Mouse (Mus musculus): ENCODE measurements around the gene Col4a3. TPM values are rescaled to one million over a fixed set of nuclear protein-coding genes. Genes with fewer than 3 reads are reported as not detected.

The Col4a3 gene
- total and polyA plus RNA-seq, 3 experiments = not detected

GRCm38 (mm10) chr1:82544419-82545185 lies 42.1 kb upstream of the Col4a3 start:
- H3K27ac ChIP-seq (ENCODE audit: insufficient read depth, low read depth) = no peak overlapping the region
- no peaks in the 10 kb centered on the region for H3K27me3 ChIP-seq (replicated peaks)
- TF ChIP-seq USF1 (IDR thresholded peaks at IDR 0.05; ENCODE audit: low read depth, low read length) (no peak), CHD2 (IDR thresholded peaks at IDR 0.05; ENCODE audit: low read length) (no peak), UBTF (IDR thresholded peaks at IDR 0.05; ENCODE audit: low read depth, low read length) (no peak)
- H3K9ac ChIP-seq (ENCODE audit: insufficient read depth, low read depth) = no peak overlapping the region
- dilution Hi-C loops (cut with MboI; ENCODE audit: extremely low pct_ligation_motif_present, extremely low pct_unique_long_range_greater_than_20kb, low sequenced_read_pairs) = no loop called here
- in situ Hi-C loops (cut with MboI; ENCODE audit: low pct_ligation_motif_present, low pct_unique_long_range_greater_than_20kb, low sequenced_read_pairs) = no loop called here
- DNase-seq (ENCODE audit: extremely low read depth) = no peak
- H3K4me2 ChIP-seq (ENCODE audit: insufficient read depth, low read depth, poor library complexity, severe bottlenecking) = no peak overlapping the region
- H3K4me1 ChIP-seq (ENCODE audit: control insufficient read depth in 1 of 2, insufficient read depth in 2 of 2) = no peaks in the 10 kb centered on the region
- H3K79me2 ChIP-seq (replicated peaks; ENCODE audit: control insufficient read depth, extremely low read depth, insufficient read depth, poor library complexity, severe bottlenecking) = no peaks in the 10 kb centered on the region
- H3K4me3 ChIP-seq (replicated peaks in 1 of 3; ENCODE audit: low read depth in 2 of 3, low read length in 2 of 3, poor library complexity in 1 of 3) = no peak overlapping the region
- H3K9me3 ChIP-seq (replicated peaks; ENCODE audit: low read length) = no peaks in the 10 kb centered on the region
- no peaks in the 10 kb centered on the region for H3K36me3 ChIP-seq (replicated peaks in 1 of 2; ENCODE audit: control insufficient read depth in 1 of 2, insufficient read depth in 1 of 2, low read length in 1 of 2)

GRCm38 (mm10) chr1:82545199-82545960 lies 41.3 kb upstream of the Col4a3 start:
- H3K4me1 ChIP-seq (ENCODE audit: control insufficient read depth in 1 of 2, insufficient read depth in 2 of 2) = no peaks in the 10 kb centered on the region
- dilution Hi-C loops (cut with MboI; ENCODE audit: extremely low pct_ligation_motif_present, extremely low pct_unique_long_range_greater_than_20kb, low sequenced_read_pairs) (no loop called here), in situ Hi-C loops (cut with MboI; ENCODE audit: low pct_ligation_motif_present, low pct_unique_long_range_greater_than_20kb, low sequenced_read_pairs) (no loop called here)
- no peak for DNase-seq (ENCODE audit: extremely low read depth)
- H3K36me3 ChIP-seq (replicated peaks in 1 of 2; ENCODE audit: control insufficient read depth in 1 of 2, insufficient read depth in 1 of 2, low read length in 1 of 2) = no peaks in the 10 kb centered on the region
- no peak overlapping the region for H3K9ac ChIP-seq (ENCODE audit: insufficient read depth, low read depth)
- TF ChIP-seq RAD21 (IDR thresholded peaks at IDR 0.05; ENCODE audit: low read depth, low read length) (peak; percentile 6), NELFE (IDR thresholded peaks at IDR 0.05; ENCODE audit: low read depth, low read length) (no peak), CTCF (conservative IDR thresholded peaks at IDR 0.05 in 1 of 2, IDR thresholded peaks at IDR 0.05 in 1 of 2; ENCODE audit: low read depth in 2 of 2, low read length in 2 of 2) (peak in 1 of 2 experiments; percentile 15; a peak in 1 of 4 replicates), MXI1 (IDR thresholded peaks at IDR 0.05; ENCODE audit: low read depth, low read length) (no peak)
- no peak overlapping the region for H3K4me2 ChIP-seq (ENCODE audit: insufficient read depth, low read depth, poor library complexity, severe bottlenecking)
- H3K4me3 ChIP-seq (replicated peaks in 1 of 3; ENCODE audit: low read depth in 2 of 3, low read length in 2 of 3, poor library complexity in 1 of 3) = no peak overlapping the region
- H3K27me3 ChIP-seq (replicated peaks) = no peaks in the 10 kb centered on the region
- no peaks in the 10 kb centered on the region for H3K9me3 ChIP-seq (replicated peaks; ENCODE audit: low read length)
- H3K27ac ChIP-seq (ENCODE audit: insufficient read depth, low read depth) = no peak overlapping the region
- no peaks in the 10 kb centered on the region for H3K79me2 ChIP-seq (replicated peaks; ENCODE audit: control insufficient read depth, extremely low read depth, insufficient read depth, poor library complexity, severe bottlenecking)

DNA sequence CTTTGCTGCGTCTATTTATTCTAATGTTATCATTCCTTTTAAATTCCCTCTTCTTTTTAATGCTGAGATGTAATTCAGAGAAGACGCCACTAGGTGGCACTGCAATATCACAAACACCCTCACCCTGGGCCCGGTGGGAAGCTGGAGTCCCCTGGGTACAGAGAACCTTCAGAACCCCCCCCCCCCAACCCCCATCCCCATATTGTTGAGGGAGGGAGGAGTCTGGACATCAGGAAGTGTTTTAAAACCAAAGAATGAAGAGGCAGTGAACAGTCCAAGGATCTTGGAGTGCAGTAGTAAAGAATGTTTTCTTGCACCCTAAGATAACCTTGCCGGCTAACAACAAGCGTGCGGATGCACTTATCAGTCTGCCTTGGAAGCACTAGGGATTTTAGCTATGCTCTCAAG lies 32.3 kb upstream of the Col4a3 start:
- no peak overlapping the region for H3K9ac ChIP-seq (ENCODE audit: insufficient read depth, low read depth)
- DNase-seq (ENCODE audit: extremely low read depth) = peak; percentile 43

More for the DNA sequence above, 32.3 kb upstream of the Col4a3 start:
- Histone ChIP-seq H3K27me3 (replicated peaks) (peaks cover 2% of the 10 kb centered on the region), H3K4me2 (ENCODE audit: insufficient read depth, low read depth, poor library complexity, severe bottlenecking) (no peak overlapping the region), H3K27ac (ENCODE audit: insufficient read depth, low read depth) (no peak overlapping the region), H3K9me3 (replicated peaks; ENCODE audit: low read length) (no peaks in the 10 kb centered on the region), H3K4me1 (ENCODE audit: control insufficient read depth in 1 of 2, insufficient read depth in 2 of 2) (0 out of 4 replicates have a peak, but pooled peaks cover 0 to 4% of the 10 kb centered on the region in 2 experiments), H3K4me3 (replicated peaks in 1 of 3; ENCODE audit: low read depth in 2 of 3, low read length in 2 of 3, poor library complexity in 1 of 3) (no peak overlapping the region), H3K36me3 (replicated peaks in 1 of 2; ENCODE audit: control insufficient read depth in 1 of 2, insufficient read depth in 1 of 2, low read length in 1 of 2) (no peaks in the 10 kb centered on the region), H3K79me2 (replicated peaks; ENCODE audit: control insufficient read depth, extremely low read depth, insufficient read depth, poor library complexity, severe bottlenecking) (no peaks in the 10 kb centered on the region)
- in situ Hi-C loops (cut with MboI; ENCODE audit: low pct_ligation_motif_present, low pct_unique_long_range_greater_than_20kb, low sequenced_read_pairs) (loop anchor here (10.0 to 25.0 kb wide), 2 partner anchors 90 to 208 kb away; partner anchors contain the start of genes Gm47791 and Tm4sf20), dilution Hi-C loops (cut with MboI; ENCODE audit: extremely low pct_ligation_motif_present, extremely low pct_unique_long_range_greater_than_20kb, low sequenced_read_pairs) (no loop called here)
- no peak for TF ChIP-seq CHD2 (IDR thresholded peaks at IDR 0.05; ENCODE audit: low read length)
- TF ChIP-seq ZNF384 (IDR thresholded peaks at IDR 0.05; ENCODE audit: low read depth, low read length) = no peak
- TF ChIP-seq CTCF (conservative IDR thresholded peaks at IDR 0.05 in 1 of 2, IDR thresholded peaks at IDR 0.05 in 1 of 2; ENCODE audit: low read depth in 2 of 2, low read length in 2 of 2) = peak; percentile 27 to 82; a peak in 2 of 4 replicates
- peak; percentile 68 for TF ChIP-seq SMC3 (IDR thresholded peaks at IDR 0.05; ENCODE audit: low read depth, low read length)
- TF ChIP-seq POLR2AphosphoS2 (IDR thresholded peaks at IDR 0.05; ENCODE audit: low read depth, low read length) = no peak
- no peak for TF ChIP-seq USF1 (IDR thresholded peaks at IDR 0.05; ENCODE audit: low read depth, low read length)
- no peak for TF ChIP-seq RCOR1 (conservative IDR thresholded peaks at IDR 0.05; ENCODE audit: low read depth, low read length)
- no peak for TF ChIP-seq POLR2A (IDR thresholded peaks at IDR 0.05; ENCODE audit: low read depth, low read length)
- TF ChIP-seq RAD21 (IDR thresholded peaks at IDR 0.05; ENCODE audit: low read depth, low read length) = peak; percentile 78
- no peak for TF ChIP-seq MAX (IDR thresholded peaks at IDR 0.05; ENCODE audit: low read length)
- TF ChIP-seq NRF1 (IDR thresholded peaks at IDR 0.05; ENCODE audit: low read depth, low read length) = no peak
- no peak for TF ChIP-seq USF2 (conservative IDR thresholded peaks at IDR 0.05; ENCODE audit: low read depth, low read length)
